Mouse (Mus musculus) embryonic fibroblast, embryonic 13.5 days (primary cell): ENCODE measurements at regions not wholly inside any gene's neighbourhood (a gene's known extent, or its start where the extent isn't known, plus 50 kb on each side); places are given as distances from the start of the nearest gene placed in this dataset.

Experiments
- CTCF ChIP-seq: IDR thresholded peaks from 2 replicates; pipeline ENCODE4 v1.5.1; 2011; ENCODE audit warnings: mild to moderate bottlenecking, control low read depth, low read length, moderate library complexity, borderline replicate concordance; ENCODE audit not compliant: insufficient read depth
- POLR2A ChIP-seq: IDR thresholded peaks from 2 replicates; pipeline ENCODE4 v1.6.1; 2011; ENCODE audit warnings: low read depth, mild to moderate bottlenecking, control low read depth, low read length, moderate library complexity

DNA sequence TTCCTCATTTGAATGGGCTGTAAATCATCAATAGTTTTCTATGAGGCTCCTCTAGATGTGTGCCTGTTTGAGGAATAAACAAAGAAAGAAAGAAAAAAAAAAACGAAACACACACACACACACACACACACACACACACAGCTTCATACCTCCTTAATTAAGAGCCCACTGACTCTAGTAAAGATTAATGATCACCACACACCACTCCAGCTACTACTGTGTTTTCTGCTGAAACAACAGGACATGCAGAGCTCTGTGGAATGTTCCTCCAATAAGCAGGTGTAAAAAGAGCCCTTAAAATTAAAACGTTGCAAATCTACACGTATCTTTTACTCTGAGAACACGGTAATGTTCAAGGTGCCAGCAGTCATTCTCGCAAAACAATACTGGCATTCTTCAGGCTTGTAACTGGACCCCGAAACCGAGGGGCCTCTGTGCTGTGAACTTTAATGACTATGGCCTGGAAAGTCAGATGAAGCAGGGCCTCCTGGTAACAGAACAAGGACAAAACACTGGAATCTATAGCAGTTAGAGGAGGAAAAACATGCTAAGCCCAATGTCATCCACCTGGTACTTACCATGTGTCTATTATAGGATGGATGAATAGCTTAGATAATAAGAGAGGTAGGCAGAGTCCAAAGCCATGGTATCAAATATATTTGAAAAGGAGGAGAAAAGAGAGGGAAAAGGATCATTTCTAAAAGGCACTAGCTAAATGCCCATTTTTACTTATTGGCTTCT lies 151.7 kb downstream of the Gm11361 start:
- TF ChIP-seq CTCF = no peak
- no peak for TF ChIP-seq POLR2A
